Mouse (Mus musculus): Measurements from ENCODE around the gene Idua. TPM values are rescaled to one million over a fixed set of nuclear protein-coding genes. Genes with fewer than 3 reads are reported as not detected.

Gene Idua
- total RNA-seq, 2 experiments from 2014 or later = 6.7 to 8.2 TPM

DNA sequence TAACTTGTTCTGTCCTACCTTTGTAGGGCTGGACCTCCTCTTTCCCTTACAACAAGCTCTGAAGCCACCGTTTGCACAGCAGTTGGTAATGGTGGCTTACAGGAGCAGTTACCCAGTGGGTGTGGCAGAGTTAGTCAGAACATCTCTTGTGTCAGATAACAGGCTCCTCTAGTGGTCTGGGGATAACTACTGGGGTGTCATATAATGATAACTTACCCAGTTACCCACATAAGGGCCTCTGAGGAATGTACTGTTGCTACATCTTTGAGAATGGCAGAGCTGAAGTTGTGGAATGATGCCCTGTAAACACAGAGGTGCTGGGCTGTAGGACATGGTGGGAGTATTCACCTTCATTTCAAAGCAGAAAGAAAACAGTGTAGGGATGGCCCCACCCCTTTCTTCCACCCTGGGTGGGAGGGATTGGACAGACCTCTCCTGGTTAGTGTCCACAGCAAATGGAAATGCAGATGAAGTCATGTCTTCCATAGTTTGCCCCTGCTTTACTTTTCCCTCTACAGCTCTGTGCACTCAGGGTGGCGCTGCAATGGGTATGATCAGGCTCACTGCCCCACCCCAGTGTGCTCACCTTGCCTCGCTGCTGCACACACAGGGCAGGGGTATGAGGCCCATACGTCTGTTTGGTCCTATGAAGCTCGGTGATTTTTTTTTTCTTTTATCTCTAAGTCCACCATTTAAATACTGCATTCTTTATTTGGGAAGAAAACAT lies 16.8 kb downstream of the Idua start:
- intact Hi-C loops (cut with DNase I) = no loop called here
- no peak for DNase-seq (ENCODE audit: extremely low spot score in 1 of 2, low spot score in 2 of 2)

GRCm38 (mm10) chr5:108677605-108678295 lies 17.6 kb downstream of the Idua start:
- intact Hi-C loops (cut with DNase I) = no loop called here
- peak; percentile 82 to 88 for DNase-seq (ENCODE audit: extremely low spot score in 1 of 2, low spot score in 2 of 2)

GRCm38 (mm10) chr5:108678296-108678854 lies 18.2 kb downstream of the Idua start:
- no peak for DNase-seq (ENCODE audit: extremely low spot score in 1 of 2, low spot score in 2 of 2)
- intact Hi-C loops (cut with DNase I) = no loop called here

- DNase-seq (ENCODE audit: extremely low spot score in 1 of 2, low spot score in 2 of 2) = no peak
- intact Hi-C loops (cut with DNase I) = no loop called here
Measured at GRCm38 (mm10) chr5:108679909-108680308, 19.8 kb downstream of the Idua start.

DNA sequence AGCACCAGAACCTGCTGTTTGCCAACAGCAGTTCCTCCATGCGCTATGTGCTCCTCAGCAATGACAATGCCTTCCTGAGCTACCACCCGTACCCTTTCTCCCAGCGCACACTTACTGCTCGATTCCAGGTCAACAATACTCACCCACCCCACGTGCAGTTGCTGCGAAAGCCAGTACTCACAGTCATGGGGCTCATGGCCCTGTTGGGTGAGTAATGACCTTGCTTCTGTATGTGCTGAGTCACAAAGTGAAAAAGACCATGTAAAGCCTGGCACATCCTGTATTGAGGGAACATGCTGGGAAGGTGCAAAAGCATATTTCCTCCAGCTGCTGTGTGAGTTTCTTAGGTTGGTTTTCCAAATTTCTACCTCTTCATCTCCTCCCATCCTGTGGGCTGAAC lies 20.7 kb downstream of the Idua start:
- no peak for DNase-seq (ENCODE audit: extremely low spot score in 1 of 2, low spot score in 2 of 2)
- intact Hi-C loops (cut with DNase I) = no loop called here

GRCm38 (mm10) chr5:108689091-108689490 lies 29.0 kb downstream of the Idua start:
- intact Hi-C loops (cut with DNase I) = no loop called here
- no peak for DNase-seq (ENCODE audit: extremely low spot score in 1 of 2, low spot score in 2 of 2)

- no peak for DNase-seq (ENCODE audit: extremely low spot score in 1 of 2, low spot score in 2 of 2)
- intact Hi-C loops (cut with DNase I) = no loop called here
Measured at GRCm38 (mm10) chr5:108691152-108691551, 31.0 kb downstream of the Idua start.

DNA sequence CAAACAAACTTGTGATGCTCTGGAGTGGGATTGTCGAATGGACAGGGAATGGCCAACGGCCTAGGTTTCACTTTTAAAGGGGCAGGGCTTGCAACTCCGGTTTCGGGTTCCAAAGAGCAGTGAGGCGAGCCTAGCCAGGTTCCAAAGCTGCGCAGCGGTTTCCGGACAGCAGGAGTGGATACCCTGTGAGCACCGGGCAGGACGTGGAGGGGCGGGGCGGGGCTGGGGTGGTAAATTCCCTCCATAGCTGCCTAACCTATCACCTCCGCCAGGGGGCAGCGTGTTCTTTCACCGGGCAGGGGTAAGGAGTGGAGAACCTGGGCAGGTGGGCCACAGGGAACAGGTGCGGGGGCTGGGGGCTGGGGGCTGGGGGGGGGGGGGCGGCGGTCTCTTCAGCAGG lies 32.1 kb downstream of the Idua start, which contains the start of gene Fgfrl1:
Gene Fgfrl1, plus strand, starts transcription at position 112 of the 400 bp plus-strand sequence.
- intact Hi-C loops (cut with DNase I) = no loop called here
- DNase-seq (ENCODE audit: extremely low spot score in 1 of 2, low spot score in 2 of 2) = peak in 1 of 2 experiments; percentile 68

DNA sequence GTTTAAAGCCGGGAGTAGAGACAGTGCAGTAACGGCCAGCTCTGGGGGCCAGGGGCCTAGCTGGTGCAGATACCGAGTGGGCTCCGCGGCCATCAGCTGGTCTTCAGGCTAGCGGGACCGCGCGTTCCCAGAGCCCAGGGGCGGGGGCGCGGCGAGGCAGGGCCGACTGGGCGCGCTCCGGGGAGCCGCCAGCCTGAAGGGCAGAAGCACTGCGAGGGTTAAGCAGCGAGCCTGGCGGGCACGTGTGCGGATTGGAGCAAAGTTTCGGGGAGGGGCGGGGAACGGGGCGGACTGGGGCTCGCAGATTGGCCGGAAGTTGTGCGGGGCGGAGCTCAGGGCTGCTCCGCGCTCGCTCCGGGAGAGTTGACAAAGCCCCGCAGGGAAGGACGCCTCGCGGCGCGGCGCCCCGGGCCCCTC lies 33.7 kb downstream of the Idua start:
- DNase-seq (ENCODE audit: extremely low spot score in 1 of 2, low spot score in 2 of 2) = peak; percentile 73 to 92
- intact Hi-C loops (cut with DNase I) = no loop called here

DNA sequence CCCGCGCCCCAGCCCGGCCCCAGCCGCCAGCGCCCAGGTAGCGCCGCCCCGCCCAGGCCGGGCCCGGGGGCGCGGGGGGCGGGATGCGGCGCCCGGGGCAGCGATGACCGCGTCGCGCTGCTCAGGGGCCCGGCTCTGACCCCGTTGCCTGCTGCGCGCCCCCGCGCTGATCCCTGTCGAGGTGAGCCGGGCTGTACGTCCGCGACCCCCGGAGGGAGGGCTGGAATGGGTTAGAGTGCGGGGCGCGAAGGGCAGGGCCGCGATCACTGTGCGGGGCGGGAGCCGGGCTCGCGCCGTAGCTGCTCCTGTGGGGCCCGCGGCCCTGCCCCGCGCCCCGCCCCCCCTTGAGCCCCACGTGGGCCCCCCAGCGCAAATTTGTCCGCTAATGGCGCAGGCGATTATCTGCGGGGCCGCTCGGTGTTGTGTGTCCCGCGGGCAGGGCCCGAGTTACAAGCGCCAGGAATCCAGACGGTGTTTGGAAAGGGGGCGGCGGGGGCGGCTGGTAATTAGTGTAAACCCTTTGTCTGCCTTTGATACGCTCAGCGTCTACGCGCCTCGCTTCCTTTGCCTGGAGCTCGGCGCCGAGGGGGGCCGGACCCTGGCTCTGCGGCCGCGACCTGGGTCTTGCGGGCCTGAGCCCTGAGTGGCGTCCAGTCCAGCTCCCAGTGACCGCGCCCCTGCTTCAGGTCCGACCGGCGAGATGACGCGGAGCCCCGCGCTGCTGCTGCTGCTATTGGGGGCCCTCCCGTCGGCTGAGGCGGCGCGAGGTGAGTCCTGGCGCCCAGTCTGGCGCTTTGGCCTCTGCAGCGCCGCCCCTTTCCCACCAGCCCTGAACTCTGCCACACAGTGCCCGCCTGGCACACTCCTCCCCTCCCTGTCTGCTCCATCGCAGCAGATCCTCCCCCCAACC lies 34.5 kb downstream of the Idua start:
- intact Hi-C loops (cut with DNase I) = no loop called here
- peak in 1 of 2 experiments; percentile 59 for DNase-seq (ENCODE audit: extremely low spot score in 1 of 2, low spot score in 2 of 2)

DNA sequence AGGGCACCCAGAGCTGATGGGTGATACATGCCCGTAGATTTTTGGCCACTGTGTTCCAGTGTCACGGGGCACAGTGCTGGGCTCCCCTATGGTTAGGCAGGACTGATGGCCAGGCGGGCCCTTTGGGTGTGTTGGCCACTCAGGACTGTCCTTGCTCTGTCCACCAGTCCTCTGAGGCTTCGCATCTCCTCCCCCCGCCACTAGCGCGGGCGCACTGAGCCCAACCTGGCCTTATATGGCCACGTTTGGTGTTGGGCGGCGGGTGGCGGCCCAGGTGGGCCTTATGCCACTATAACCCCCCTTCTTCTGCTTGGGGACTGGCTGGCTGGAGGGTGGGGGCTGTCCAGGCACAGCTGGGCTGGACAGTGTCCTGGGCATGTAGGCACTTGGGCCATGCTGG lies 35.7 kb downstream of the Idua start:
- intact Hi-C loops (cut with DNase I) = no loop called here
- no peak for DNase-seq (ENCODE audit: extremely low spot score in 1 of 2, low spot score in 2 of 2)

- DNase-seq (ENCODE audit: extremely low spot score in 1 of 2, low spot score in 2 of 2) = no peak
- intact Hi-C loops (cut with DNase I) = no loop called here
Measured at GRCm38 (mm10) chr5:108696542-108696941, 36.4 kb downstream of the Idua start.

- peak; percentile 64 for DNase-seq (ENCODE audit: extremely low spot score in 1 of 2, low spot score in 2 of 2)
- intact Hi-C loops (cut with DNase I) = no loop called here
Measured at GRCm38 (mm10) chr5:108697341-108697753, 37.2 kb downstream of the Idua start.

- intact Hi-C loops (cut with DNase I) = no loop called here
- DNase-seq (ENCODE audit: extremely low spot score in 1 of 2, low spot score in 2 of 2) = no peak
Measured at GRCm38 (mm10) chr5:108700346-108700745, 40.2 kb downstream of the Idua start.

DNA sequence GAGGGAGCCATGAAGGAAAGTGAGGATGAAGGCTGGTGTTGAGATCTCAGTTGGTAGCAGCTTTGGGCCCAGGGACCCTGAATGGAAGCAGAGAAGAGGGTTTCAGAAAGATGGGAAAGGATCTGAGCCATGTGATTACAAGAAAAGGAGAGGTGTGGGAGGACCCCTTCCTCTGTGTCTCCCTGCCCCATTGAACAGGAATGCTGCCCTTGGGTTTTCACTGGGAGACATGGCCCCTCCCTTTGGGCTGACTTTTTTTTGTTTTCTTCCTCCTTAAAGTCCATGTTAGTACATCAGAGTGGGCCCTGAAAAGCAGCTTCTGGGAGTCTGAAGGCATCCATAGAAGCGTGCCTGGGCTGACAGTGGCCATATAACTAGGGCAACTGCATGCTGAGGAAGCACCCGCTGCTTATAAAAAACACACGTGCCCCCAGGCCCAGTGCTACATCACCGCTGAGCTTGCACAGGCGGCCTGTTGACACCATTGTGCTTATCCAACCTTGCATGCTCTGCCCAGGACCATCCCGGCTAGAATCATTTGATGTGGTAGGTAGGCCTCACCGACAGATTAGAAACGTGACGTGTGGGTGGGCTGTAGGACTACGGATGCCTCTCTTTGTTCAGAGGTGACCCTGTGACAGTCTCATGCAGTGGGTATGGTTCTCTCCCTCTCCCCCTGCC lies 41.4 kb downstream of the Idua start:
- intact Hi-C loops (cut with DNase I) = no loop called here
- DNase-seq (ENCODE audit: extremely low spot score in 1 of 2, low spot score in 2 of 2) = no peak

GRCm38 (mm10) chr5:108703754-108704626 lies 43.9 kb downstream of the Idua start:
- no peak for DNase-seq (ENCODE audit: extremely low spot score in 1 of 2, low spot score in 2 of 2)
- intact Hi-C loops (cut with DNase I) = no loop called here

- intact Hi-C loops (cut with DNase I) = no loop called here
- no peak for DNase-seq (ENCODE audit: extremely low spot score in 1 of 2, low spot score in 2 of 2)
Measured at GRCm38 (mm10) chr5:108707758-108708157, 47.6 kb downstream of the Idua start.

DNA sequence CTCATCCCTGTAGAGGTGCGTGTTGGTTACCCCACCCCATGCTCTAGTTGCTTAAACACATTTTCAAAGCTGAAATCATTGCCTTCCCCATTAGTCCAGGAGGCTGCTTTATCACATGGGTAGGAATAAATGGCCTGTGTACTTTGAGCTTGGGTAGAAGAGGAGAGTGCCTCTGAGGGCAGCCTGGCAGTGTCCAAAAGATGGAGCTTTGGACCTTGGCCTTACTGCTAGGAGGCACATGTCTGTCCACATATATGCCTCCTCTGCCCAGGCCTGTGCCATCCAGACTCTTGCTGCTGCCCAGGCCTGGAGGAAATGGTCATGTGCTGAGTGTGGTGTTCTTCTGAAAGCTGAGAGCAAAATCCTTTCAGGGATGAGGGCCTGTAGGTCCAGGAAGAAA lies 48.3 kb downstream of the Idua start:
- intact Hi-C loops (cut with DNase I) = no loop called here
- no peak for DNase-seq (ENCODE audit: extremely low spot score in 1 of 2, low spot score in 2 of 2)
